Mouse (Mus musculus): ENCODE data around the gene Pmvk.

Pmvk gene

DNA sequence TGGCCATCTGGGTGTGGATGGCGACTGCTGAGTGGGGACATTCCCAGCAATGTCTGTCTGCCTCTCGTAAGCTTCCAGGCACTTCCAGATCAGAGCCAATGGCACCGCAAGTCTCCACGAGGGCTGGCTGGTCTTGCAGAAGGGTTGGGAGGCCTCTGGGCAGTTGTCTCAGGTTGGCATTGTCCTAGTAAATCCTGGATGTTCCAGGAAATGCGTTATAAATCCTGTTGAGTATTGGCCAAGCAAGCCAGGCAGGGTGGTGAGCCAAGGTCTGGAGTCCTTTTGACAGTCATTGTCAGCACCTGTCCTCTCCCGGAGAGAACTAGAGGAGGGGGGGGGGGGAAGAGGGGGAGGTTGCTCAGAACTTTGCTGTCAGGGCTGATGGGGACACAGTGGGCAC lies 24.7 kb downstream of the Pmvk start:
- no peak for DNase-seq (ENCODE audit: low read depth, low spot score)

DNA sequence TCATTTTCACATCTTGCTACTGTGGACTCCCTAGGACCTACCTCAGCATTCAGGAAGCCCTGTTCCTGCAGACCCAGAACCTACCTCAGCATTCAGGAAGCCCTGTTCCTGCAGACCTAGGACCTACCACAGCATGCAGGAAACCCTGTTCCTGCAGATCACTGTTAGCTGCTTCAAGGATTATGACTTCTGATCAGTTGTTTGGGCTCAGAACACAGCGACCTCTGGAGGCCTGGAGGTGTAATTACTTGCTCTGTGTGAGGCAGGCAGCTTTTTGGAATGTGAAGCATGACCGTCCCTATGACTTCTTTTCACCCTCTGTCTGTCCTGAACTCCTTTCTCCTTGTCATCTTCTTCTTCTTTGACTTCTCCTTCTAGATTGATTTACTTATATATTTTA lies 27.1 kb downstream of the Pmvk start:
- peak; percentile 90 for DNase-seq (ENCODE audit: low read depth, low spot score)

DNA sequence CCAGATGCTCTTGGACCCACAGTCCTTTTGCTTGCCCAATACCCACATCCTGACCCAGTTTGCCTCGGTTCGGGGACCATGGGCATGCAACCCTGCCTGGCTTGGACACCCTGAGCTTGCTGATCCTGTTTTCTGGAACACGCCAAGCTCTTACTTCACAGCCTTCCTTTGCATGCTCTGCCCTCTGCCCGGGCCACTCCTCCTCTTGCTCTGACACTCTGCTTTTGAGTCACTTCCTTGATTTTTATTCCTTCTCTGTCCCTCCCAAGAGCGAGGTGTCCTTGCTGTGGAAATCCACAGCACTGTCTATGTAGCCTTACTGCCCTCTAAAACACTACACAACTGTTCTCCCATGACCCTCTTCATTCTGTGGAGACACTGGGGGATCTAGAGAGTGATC lies 27.9 kb downstream of the Pmvk start:
- DNase-seq (ENCODE audit: low read depth, low spot score) = no peak

DNA sequence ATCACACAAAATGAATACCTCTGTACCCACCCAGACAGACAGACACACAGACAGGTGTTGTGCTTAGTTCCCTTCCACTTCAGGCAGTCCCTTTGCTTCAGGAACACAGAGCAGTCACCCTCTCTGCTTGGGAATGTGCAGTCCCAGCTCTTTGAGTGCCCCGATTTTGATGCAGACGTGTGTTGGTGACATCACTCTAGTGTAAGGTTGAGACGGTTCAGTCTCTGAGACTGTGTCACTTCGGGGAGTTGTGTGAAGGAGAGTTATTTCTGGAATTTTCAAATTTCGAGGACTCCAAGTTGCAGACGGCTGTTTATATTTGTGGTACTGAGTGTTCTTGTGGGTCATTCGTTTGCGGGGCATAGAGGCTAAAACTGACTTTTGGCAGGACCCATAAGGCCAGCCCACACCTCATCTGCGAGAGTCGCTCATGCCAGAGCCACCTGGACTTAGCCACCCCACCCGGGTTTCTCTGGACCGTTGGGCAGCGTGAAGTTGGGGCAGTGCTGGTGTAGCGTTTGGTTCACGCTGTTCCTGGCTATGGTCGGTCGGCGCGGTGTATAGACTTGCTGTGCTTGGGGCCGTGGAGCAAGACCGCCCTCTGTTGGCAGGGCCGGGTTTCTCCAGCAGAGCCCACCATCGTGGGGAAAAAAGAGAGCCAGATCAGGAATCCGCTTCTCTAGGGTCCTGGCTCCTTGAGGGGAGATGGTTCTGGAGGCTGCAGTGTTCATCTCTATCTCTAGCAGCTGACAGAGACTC lies 30.6 kb downstream of the Pmvk start:
- DNase-seq (ENCODE audit: low read depth, low spot score) = peak; percentile 88

DNA sequence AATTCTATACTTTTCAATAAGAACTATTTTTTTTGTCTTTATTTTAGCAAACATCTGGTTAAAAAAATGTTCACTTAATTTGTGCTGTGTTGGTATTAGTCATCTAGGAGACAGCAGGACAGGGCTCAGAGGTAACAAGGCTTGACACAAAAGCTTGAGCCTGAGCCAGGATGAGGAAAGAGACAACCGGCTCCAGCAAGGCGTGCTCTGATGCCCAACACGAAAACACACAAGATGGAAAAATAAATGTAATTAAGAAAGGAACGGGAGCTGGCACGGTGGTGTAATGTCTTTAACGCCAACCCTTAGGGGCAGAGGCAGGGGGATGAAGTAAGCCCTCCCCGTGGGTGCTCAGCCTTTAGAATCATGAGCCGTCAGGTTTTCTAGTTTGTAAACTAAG lies 31.8 kb downstream of the Pmvk start:
- no peak for DNase-seq (ENCODE audit: low read depth, low spot score)

DNA sequence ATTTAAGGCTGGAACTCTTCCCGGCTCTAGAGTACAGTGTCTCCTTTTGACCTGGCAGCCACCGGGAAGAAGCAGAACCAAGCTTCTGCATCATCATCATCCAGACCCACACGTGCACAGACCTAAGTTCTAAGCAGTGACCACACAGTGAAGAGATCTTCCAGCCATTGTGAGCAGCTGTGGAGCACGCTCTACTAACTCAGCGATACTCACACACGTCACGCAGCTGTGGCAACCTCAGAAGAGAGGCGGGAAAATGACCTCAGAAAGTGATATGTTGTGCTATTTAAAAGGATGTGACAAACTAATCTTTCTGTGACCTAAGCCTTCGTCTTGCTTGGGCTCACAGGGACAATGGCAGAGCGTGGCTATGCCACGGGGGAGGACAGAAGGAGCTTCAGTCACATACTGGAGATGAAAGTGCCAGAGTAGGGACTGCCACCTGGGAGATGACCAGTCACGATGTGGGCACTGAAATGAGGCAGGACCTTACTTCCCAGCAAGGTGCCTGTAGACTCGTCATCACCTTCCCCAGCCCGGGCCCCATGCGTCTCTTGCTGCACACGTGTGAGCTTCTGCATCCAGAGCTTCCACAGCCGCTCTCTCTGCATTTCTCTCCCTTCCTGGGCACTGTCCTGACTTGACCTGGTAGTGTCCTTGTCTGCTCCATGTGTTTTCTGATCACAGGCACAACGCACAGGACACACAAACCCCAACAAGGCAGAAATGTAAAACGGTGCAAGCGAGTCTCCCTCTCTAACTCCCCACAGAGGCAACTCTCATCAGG lies 32.8 kb downstream of the Pmvk start:
- DNase-seq (ENCODE audit: low read depth, low spot score) = no peak

DNA sequence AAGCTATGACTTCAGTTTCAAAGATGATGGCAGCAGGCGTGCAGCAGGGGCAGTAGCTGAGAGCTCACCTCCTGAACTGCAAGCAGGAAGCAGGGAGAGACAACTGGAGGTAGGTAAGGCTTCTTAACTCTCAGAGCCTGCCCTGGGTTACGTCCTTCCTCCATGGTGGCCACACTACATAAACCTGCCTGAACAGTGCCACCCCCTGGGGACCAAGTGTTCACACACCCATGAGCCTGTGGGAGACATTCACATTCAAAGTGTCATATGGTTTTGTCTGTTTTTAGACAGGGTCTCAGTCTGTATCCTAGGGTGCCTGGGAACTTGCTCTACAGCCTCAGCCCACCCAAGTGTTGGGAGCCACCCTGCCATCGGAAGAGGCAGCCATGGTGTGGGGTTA lies 36.4 kb downstream of the Pmvk start:
- DNase-seq (ENCODE audit: low read depth, low spot score) = peak; percentile 34

DNA sequence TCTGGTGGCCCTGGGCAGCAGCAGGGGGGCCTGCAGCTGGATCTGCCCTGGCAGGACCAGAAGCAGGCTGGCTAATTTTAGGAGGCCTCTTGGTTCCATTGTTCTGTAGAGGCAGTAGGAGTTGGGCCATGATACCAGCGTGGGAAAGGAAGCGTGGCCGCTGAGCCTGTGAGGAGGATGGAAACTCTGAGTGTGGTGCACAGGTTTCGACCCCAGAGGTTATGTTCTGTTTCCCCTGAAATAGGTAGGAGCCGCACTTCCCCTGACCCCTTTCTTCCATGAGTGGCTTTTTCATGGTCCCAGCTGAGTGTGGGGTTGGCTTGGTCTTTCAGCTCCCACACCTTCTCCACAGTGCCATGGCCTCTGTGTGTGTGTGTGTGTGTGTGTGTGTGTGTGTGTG lies 37.2 kb downstream of the Pmvk start:
- DNase-seq (ENCODE audit: low read depth, low spot score) = no peak

DNA sequence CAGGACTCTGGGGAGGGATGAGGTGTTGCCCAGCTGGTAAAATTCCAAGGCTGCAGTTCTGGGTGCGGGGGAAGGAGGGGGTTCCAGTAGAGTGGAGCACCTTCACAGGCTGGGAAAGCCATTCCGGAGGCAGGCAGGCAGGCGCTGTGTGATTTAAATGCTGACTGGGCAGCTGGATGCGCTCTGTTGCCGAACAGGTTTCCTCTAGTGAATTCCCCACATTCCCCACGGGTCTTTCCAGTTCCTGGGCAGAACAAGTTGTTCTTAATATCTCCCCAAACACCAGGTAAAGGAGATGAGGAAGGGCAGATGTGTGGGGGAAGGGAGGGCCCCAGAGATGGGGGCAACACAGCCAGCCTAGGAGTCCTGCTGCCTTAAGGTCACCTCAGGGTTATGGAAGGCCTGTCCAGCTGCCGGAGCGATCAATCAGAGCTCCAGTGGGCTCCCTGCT lies 38.4 kb downstream of the Pmvk start:
- DNase-seq (ENCODE audit: low read depth, low spot score) = no peak

DNA sequence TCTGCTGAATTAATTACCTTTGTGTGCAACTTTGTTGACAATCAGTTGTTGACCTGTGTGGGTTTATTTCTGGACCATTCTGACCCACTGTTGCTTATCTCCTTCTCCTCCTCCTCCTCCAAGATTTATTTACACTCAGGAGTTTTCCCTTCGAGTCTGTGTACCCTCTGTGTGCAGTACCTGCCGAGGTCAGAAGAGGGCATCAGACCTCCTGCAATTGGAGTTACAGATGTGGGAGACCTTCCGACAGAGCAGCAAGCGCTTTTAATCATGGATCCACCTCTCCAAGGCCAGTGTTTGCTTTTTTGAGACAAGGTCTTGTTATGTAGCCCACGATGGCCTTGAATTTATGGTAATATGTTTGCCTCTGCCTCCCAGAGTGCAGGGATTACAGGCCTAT lies 40.3 kb downstream of the Pmvk start:
- peak; percentile 48 for DNase-seq (ENCODE audit: low read depth, low spot score)

DNA sequence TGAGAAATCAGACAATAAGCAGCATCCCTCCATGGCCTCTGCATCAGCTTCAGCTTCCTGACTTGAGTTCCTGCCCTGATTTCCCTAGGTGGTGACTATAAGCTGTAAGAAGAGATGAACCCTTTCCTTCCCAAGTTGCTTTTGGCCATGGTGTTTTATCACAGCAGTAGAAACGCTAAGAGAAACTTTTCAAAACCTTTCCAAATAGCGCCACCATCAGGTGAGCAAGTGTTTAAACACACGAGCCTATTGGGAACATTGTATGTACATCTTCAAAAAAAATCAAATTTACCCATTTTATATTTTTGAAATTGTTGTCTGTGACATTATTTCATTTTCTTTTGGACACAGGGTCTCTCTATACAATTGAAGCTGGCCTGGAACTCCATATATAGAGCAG lies 42.0 kb downstream of the Pmvk start:
- DNase-seq (ENCODE audit: low read depth, low spot score) = no peak

DNA sequence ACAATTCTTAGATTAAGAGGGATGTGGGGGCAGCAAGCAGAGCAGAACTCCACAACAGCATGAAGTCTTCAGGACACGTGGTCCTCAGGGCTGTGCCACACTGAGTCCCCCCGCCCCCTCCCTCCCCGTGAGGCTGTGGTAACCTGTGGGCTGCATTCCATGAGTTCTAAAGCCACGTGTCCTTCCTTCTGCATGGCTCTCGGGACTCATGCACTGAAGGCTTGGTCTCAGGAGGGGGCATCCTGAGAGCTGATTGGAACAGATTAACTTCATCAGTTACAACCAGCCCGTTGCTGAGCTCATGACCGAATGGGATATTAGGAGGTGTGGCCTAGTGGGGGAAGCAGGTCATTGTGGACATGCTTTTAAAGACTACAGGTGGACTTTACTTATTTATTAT lies 45.4 kb downstream of the Pmvk start:
- DNase-seq (ENCODE audit: low read depth, low spot score) = peak; percentile 42

DNA sequence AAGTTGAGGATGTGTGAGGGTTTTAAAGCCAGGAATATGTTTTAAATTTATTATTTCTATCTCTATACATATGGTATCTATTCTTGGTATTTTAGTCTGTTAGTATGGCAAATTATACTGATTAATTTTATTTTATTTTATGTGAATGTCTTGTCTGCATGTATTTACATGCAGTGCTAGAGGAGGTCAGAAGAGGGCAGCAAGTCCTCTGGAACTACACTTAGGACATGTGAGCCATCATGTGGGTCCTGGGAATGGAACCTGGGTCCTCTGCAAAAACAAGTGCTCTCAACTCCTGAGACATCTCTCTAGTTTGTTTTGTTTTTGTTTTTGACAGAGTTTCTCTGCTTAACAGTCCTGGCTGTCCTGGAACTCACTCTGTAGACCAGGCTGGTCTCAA lies 47.1 kb downstream of the Pmvk start:
- DNase-seq (ENCODE audit: low read depth, low spot score) = peak; percentile 68

DNA sequence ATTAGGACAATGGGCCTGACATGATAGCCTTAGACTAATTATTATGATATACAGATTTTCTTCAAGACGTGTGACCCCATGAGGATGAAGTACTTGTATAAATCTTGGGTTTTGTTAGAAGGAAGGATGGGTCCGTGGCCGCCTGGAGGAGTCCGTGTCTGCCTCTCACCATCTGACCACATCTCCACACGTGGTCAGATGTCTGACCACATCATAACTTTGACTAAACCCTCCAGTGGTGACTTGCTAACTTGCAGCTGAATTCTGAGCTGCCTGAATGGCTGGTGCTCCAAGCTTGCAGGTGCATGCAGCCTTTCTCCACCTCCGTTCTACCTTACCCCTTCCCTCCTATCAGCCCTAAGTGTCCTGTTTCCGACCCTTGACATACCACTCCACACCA lies 48.2 kb downstream of the Pmvk start:
- DNase-seq (ENCODE audit: low read depth, low spot score) = no peak

DNA sequence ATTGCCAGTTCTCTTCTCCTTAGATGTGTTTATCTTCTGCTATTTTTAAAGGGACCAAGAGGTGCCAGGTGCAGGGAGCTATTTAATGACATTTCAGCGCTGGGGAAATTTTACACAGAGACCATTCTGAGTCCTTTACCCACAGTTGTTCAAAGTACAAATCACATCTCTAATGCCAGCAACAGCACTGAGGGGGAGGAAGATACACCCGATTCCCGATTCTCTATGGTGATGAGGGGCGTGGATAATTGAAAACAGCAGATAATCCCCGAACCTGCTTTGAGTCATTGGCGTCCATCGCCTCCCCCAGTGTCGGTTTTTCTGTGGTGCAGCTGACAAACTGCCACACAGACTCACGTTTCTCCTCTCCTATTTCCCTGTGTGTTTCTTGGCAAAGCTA lies 53.7 kb downstream of the Pmvk start:
- no peak for DNase-seq (ENCODE audit: low read depth, low spot score)

DNA sequence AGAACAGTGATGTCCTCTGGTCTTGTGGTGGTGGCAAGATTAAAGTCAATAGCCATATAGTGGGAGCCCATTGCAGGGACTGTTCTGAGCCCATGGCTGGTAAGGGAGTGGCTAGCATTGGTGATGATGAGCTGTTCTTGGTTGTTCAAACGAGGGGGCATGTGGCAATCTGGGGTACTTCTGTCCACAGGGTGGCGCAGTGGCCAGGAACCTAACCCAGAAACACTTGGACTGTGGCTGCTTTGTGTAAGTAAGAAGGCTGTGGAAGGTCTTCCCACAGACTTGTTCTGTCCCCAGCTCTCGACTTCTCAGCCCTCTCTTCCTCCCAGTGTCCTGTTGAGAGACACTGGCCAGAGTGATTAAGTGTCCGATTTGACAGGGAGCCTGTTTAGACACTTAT lies 56.6 kb downstream of the Pmvk start:
- peak; percentile 66 for DNase-seq (ENCODE audit: low read depth, low spot score)

DNA sequence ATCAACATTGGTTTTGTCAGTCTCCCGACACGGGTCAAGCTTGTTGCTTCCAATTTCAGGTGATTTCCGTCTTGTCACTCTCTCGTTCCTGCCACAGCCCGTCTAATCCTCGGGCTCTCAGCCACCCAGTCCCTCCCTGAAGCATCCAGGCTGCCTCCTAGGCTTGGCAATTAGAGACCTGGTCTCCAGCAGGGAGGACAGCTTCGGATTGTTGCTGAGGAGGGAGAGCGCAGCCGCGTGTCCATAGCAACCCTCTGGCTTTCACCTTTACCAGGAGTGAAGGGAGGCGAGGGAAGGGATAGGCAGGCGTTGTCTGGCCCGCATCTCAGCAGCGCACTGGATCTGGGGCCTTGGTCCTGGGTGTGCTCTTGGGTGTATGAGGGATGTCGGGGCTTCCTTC lies 57.1 kb downstream of the Pmvk start:
- no peak for DNase-seq (ENCODE audit: low read depth, low spot score)

DNA sequence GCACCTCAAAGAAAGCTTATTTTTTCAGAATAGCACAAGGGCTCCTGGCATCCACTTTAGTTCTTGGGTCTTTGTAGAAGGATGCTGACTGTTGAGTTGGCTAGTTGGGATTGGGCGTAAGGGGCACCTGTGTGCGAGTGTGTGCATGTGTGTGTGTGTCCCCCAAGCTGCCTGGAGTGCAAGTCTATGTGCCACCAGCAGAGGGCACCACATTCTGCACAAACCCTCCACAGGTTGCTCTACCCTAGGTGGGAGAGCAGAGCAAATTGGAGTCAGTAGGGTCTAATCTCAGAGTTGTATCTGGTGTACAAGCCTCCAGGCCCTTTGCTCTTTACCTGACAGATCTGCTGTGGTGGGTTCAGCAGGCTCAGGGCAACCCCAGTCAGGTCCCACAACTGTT lies 57.9 kb downstream of the Pmvk start:
- peak; percentile 80 for DNase-seq (ENCODE audit: low read depth, low spot score)

DNA sequence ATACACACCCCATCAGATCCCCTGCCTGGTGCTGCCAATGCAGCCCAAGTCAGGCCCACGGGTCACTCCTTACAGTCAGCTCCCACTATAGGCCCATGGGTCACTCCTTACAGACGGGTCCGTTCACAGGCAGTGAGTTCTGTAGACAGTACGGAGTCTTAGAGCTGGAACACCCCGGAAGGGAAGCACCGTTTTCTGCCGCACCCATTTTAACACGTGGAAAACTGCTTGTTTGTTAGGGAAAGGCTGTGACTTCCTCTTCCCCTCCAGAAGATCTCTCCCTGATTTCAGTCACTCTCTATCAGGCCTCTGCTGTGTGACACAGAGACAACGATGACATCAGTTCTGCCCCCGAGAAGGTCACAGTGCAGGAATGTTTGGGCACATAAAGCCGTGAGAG lies 61.1 kb downstream of the Pmvk start:
- DNase-seq (ENCODE audit: low read depth, low spot score) = peak; percentile 26

DNA sequence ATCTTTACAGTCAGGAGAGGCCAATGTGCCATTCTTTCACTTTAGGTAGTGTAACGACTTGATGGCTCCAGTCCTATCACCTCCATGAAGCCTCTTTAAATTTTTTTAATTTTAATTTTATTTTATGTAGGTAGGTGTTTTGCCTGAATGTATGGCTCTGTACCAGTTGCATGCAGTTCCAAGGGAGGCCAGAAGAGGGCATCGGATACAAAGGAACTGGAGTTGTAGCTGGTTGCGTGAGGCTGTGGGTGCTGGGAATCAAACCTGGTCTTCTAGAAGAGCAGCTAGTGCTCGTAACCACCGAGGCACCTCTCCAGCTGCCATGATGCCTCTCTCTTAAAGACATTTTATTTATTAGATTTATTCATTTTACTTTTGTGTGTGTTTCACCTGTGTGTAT lies 62.0 kb downstream of the Pmvk start:
- peak; percentile 48 for DNase-seq (ENCODE audit: low read depth, low spot score)
